33 mouse cellular contexts compared by ENCODE assay signal in genomic region chr4:122981930-122982329, GRCm38 (mm10). TPM values are rescaled to one million over a fixed set of nuclear protein-coding genes. Genes with fewer than 3 reads are reported as not detected.
DNase-seq lines count a peak whose midpoint lies in the region; ATAC-seq lines count a peak whose summit lies in the region.
"Had no signal": no experiment of that assay in that cellular context is flagged by ENCODE, and none has a peak within 500 bp of the region (broad histone marks: within the 10 kb centered on the region; RNA-seq: fewer than 3 reads in every experiment).

No protein-coding gene starts in this region.

- H3K36me3 ChIP-seq in embryonic facial prominence, embryonic 15.5 days: no peaks in the 10 kb centered on the region
- H3K36me3 ChIP-seq in embryonic facial prominence, embryonic 10.5 days (replicated peaks): no peaks in the 10 kb centered on the region
- H3K36me3 ChIP-seq in megakaryocyte, embryonic 14.5 days (replicated peaks; ENCODE audit: low read length): no peaks in the 10 kb centered on the region
- H3K36me3 ChIP-seq in intestine, embryonic 15.5 days: no peaks in the 10 kb centered on the region
- no peaks in the 10 kb centered on the region for H3K36me3 ChIP-seq in stomach, embryonic 16.5 days (ENCODE audit: control insufficient read depth, insufficient read depth, low read length)
- H3K36me3 ChIP-seq in hindbrain, embryonic 10.5 days: no peaks in the 10 kb centered on the region
- H3K36me3 ChIP-seq: heart, embryonic 10.5 days; limb, embryonic 13.5 days; neural tube, embryonic 12.5 days had no signal

- 55% methylated on average over 3 of the region's 3 CpGs for WGBS in embryonic facial prominence, embryonic 15.5 days
- 43% methylated on average over 3 of the region's 3 CpGs for WGBS in embryonic facial prominence, embryonic 10.5 days
- 42% methylated on average over 3 of the region's 3 CpGs for WGBS in intestine, embryonic 15.5 days
- 53% methylated on average over 3 of the region's 3 CpGs for WGBS in stomach, embryonic 16.5 days
- 36% methylated on average over 3 of the region's 3 CpGs for WGBS in hindbrain, embryonic 10.5 days

- no peaks in the 10 kb centered on the region for H3K9me3 ChIP-seq in embryonic facial prominence, embryonic 15.5 days (replicated peaks)
- H3K9me3 ChIP-seq in embryonic facial prominence, embryonic 10.5 days: no peaks in the 10 kb centered on the region
- no peaks in the 10 kb centered on the region for H3K9me3 ChIP-seq in megakaryocyte, embryonic 14.5 days
- no peaks in the 10 kb centered on the region for H3K9me3 ChIP-seq in intestine, embryonic 15.5 days
- H3K9me3 ChIP-seq in stomach, embryonic 16.5 days (replicated peaks; ENCODE audit: control insufficient read depth, low read length): no peaks in the 10 kb centered on the region
- H3K9me3 ChIP-seq in hindbrain, embryonic 10.5 days: no peaks in the 10 kb centered on the region
- H3K9me3 ChIP-seq: heart, embryonic 10.5 days; limb, embryonic 13.5 days; neural tube, embryonic 12.5 days had no signal

- H3K27me3 ChIP-seq in embryonic facial prominence, embryonic 15.5 days: peaks cover 19% of the 10 kb centered on the region
- peaks cover 38% of the 10 kb centered on the region for H3K27me3 ChIP-seq in embryonic facial prominence, embryonic 10.5 days (replicated peaks; ENCODE audit: low read depth, poor library complexity, severe bottlenecking)
- peaks cover 30% of the 10 kb centered on the region for H3K27me3 ChIP-seq in megakaryocyte, embryonic 14.5 days (replicated peaks)
- peaks cover 12% of the 10 kb centered on the region for H3K27me3 ChIP-seq in intestine, embryonic 15.5 days (replicated peaks)
- peaks cover 13% of the 10 kb centered on the region for H3K27me3 ChIP-seq in stomach, embryonic 16.5 days (ENCODE audit: control insufficient read depth, insufficient read depth, low read length)
- H3K27me3 ChIP-seq in hindbrain, embryonic 10.5 days (ENCODE audit: insufficient read depth, poor library complexity, severe bottlenecking): peaks cover 38% of the 10 kb centered on the region
- H3K27me3 ChIP-seq: CH12.LX, Patski had no signal

- peak overlapping the region; percentile 25; the same call in 1 of the 2 replicates for H3K27ac ChIP-seq in embryonic facial prominence, embryonic 15.5 days (replicated peaks)
- H3K27ac ChIP-seq in embryonic facial prominence, embryonic 10.5 days (replicated peaks): no peak overlapping the region
- H3K27ac ChIP-seq in intestine, embryonic 15.5 days: no peak overlapping the region
- H3K27ac ChIP-seq in stomach, embryonic 16.5 days (ENCODE audit: low read length): peak overlapping the region; percentile 57; the same call in 1 of the 2 replicates
- H3K27ac ChIP-seq in hindbrain, embryonic 10.5 days: no peak overlapping the region
- H3K27ac ChIP-seq: heart, embryonic 10.5 days; hindbrain, embryonic 14.5 days; left cerebral cortex, adult 2 months; limb, embryonic 13.5 days; liver, embryonic 14.5 days; neural tube, embryonic 12.5 days had no signal

- no peak overlapping the region for H3K4me3 ChIP-seq in embryonic facial prominence, embryonic 15.5 days (replicated peaks)
- H3K4me3 ChIP-seq in embryonic facial prominence, embryonic 10.5 days: no peak overlapping the region
- peak overlapping the region; percentile 53 for H3K4me3 ChIP-seq in megakaryocyte, embryonic 14.5 days (replicated peaks)
- H3K4me3 ChIP-seq in intestine, embryonic 15.5 days (replicated peaks): no peak overlapping the region
- H3K4me3 ChIP-seq in stomach, embryonic 16.5 days (replicated peaks; ENCODE audit: low read length): no peak overlapping the region
- no peak overlapping the region for H3K4me3 ChIP-seq in hindbrain, embryonic 10.5 days
- H3K4me3 ChIP-seq: heart, embryonic 10.5 days; layer of hippocampus, adult 2 months; left cerebral cortex, adult 2 months; limb, embryonic 13.5 days; neural tube, embryonic 12.5 days had no signal

- no peak overlapping the region for H3K9ac ChIP-seq in embryonic facial prominence, embryonic 15.5 days
- H3K9ac ChIP-seq in intestine, embryonic 15.5 days: no peak overlapping the region
- no peak overlapping the region for H3K9ac ChIP-seq in stomach, embryonic 16.5 days (ENCODE audit: low read length)
- H3K9ac ChIP-seq: hindbrain, embryonic 14.5 days; limb, embryonic 13.5 days; liver, embryonic 14.5 days; lung, embryonic 14.5 days; neural tube, embryonic 12.5 days had no signal

- H3K4me1 ChIP-seq in embryonic facial prominence, embryonic 15.5 days: peaks cover 10% of the 10 kb centered on the region; the same call in 1 of the 2 replicates
- H3K4me1 ChIP-seq in embryonic facial prominence, embryonic 10.5 days: peaks cover 7% of the 10 kb centered on the region
- peaks cover 67% of the 10 kb centered on the region for H3K4me1 ChIP-seq in megakaryocyte, embryonic 14.5 days
- peaks cover 8% of the 10 kb centered on the region; the same call in 1 of the 2 replicates for H3K4me1 ChIP-seq in intestine, embryonic 15.5 days (replicated peaks)
- H3K4me1 ChIP-seq in stomach, embryonic 16.5 days (ENCODE audit: control insufficient read depth, insufficient read depth, low read length): peaks cover 4% of the 10 kb centered on the region; the same call in 1 of the 2 replicates
- H3K4me1 ChIP-seq in hindbrain, embryonic 10.5 days (replicated peaks): peaks cover 24% of the 10 kb centered on the region

- no peak for DNase-seq in embryonic facial prominence, embryonic 10.5 days (ENCODE audit: low spot score)
- no peak for DNase-seq in hindbrain, embryonic 10.5 days (ENCODE audit: low spot score)
- no peak for DNase-seq in T-cell, adult 2 months (ENCODE audit: low spot score)
- DNase-seq: adrenal gland, adult 8-10 months; cerebellum, adult 2 months; cerebellum, postnatal 25 days; gastrocnemius, postnatal 25 days; heart, adult 11 months; heart, postnatal 4 days; kidney, adult 2 months; kidney, postnatal 36 days; lung, embryonic 14.5 days; lung, postnatal 36 days; thymus, adult 2 months; thymus, postnatal 4 days had no signal

- ATAC-seq in embryonic facial prominence, embryonic 15.5 days (ENCODE audit: insufficient number of reproducible peaks, low FRiP score, low TSS enrichment, low read depth): no peak
- ATAC-seq in megakaryocyte, adult 5-6 weeks (ENCODE audit: poor library complexity, severe bottlenecking): no peak
- ATAC-seq in intestine, embryonic 15.5 days: peak; percentile 60
- ATAC-seq in stomach, embryonic 16.5 days (ENCODE audit: insufficient read depth, low FRiP score): no peak
- ATAC-seq: activated CD4-positive, CD25-positive, alpha-beta regulatory T cell, adult 4 months; forebrain, embryonic 14.5 days; midbrain, embryonic 16.5 days; Patski had no signal

- no peak overlapping the region for H3K4me2 ChIP-seq in embryonic facial prominence, embryonic 15.5 days (replicated peaks)
- no peak overlapping the region; the same call in 1 of the 2 replicates for H3K4me2 ChIP-seq in intestine, embryonic 15.5 days (replicated peaks)
- no peak overlapping the region for H3K4me2 ChIP-seq in stomach, embryonic 16.5 days (ENCODE audit: low read depth, low read length)
- H3K4me2 ChIP-seq: hindbrain, embryonic 14.5 days; limb, embryonic 13.5 days; lung, embryonic 14.5 days; neural tube, embryonic 12.5 days had no signal

RNA-seq across cellular contexts. Expression of gene Mycl, which starts 13.5 kb away (rescaled TPM):
- polyA plus RNA-seq in embryonic facial prominence, embryonic 15.5 days (2015; fragmentation: Nextera tagmentation; extraction: Ambion mirVana): 38.9 and 49.5 TPM in 2 replicates
- polyA plus RNA-seq in embryonic facial prominence, embryonic 10.5 days (2016; fragmentation: Nextera tagmentation; extraction: Ambion mirVana): 33.6 and 43.0 TPM in 2 replicates
- not detected in 2 replicates for polyA plus RNA-seq in megakaryocyte, embryonic 14.5 days (2012; ENCODE audit: insufficient read depth, low replicate concordance)
- 2.6 and 4.0 TPM in 2 replicates for total RNA-seq in megakaryocyte, adult 5-6 weeks (2015)
- total RNA-seq in megakaryocyte, adult 5-6 weeks (2017): 0.81 and 3.3 TPM in 2 replicates
- 8.4 and 9.2 TPM in 2 replicates for polyA plus RNA-seq in intestine, embryonic 15.5 days (2015; fragmentation: Nextera tagmentation; extraction: Ambion mirVana)
- polyA plus RNA-seq in stomach, embryonic 16.5 days (2015; fragmentation: Nextera tagmentation; extraction: Ambion mirVana): 13.0 and 13.8 TPM in 2 replicates
- 74.1 and 82.3 TPM in 2 replicates for polyA plus RNA-seq in hindbrain, embryonic 10.5 days (2016; fragmentation: Nextera tagmentation; extraction: Ambion mirVana)
- total RNA-seq: MEL had no signal
- polyA plus RNA-seq: activated CD4-positive, CD25-positive, alpha-beta regulatory T cell, adult 4 months had no signal

RNA-seq across cellular contexts. Expression of gene Mfsd2a, which starts 20.9 kb away (rescaled TPM):
- 10.5 and 11.4 TPM in 2 replicates for polyA plus RNA-seq in embryonic facial prominence, embryonic 15.5 days (2015; fragmentation: Nextera tagmentation; extraction: Ambion mirVana)
- polyA plus RNA-seq in embryonic facial prominence, embryonic 10.5 days (2016; fragmentation: Nextera tagmentation; extraction: Ambion mirVana): 10.1 and 12.9 TPM in 2 replicates
- polyA plus RNA-seq in megakaryocyte, embryonic 14.5 days (2012; ENCODE audit: insufficient read depth, low replicate concordance): 0.12 and 14.4 TPM in 2 replicates
- total RNA-seq in megakaryocyte, adult 5-6 weeks (2015): 0.14 TPM in 1 of 2 replicates, not detected in the other
- 0.15 and 0.16 TPM in 2 replicates for total RNA-seq in megakaryocyte, adult 5-6 weeks (2017)
- polyA plus RNA-seq in intestine, embryonic 15.5 days (2015; fragmentation: Nextera tagmentation; extraction: Ambion mirVana): 2.1 and 2.3 TPM in 2 replicates
- polyA plus RNA-seq in stomach, embryonic 16.5 days (2015; fragmentation: Nextera tagmentation; extraction: Ambion mirVana): 5.8 and 8.4 TPM in 2 replicates
- 26.8 and 28.9 TPM in 2 replicates for polyA plus RNA-seq in hindbrain, embryonic 10.5 days (2016; fragmentation: Nextera tagmentation; extraction: Ambion mirVana)

RNA-seq across cellular contexts. Expression of gene Trit1, which starts 34.5 kb away (rescaled TPM):
- polyA plus RNA-seq in embryonic facial prominence, embryonic 15.5 days (2015; fragmentation: Nextera tagmentation; extraction: Ambion mirVana): 21.6 and 23.4 TPM in 2 replicates
- 19.0 and 21.6 TPM in 2 replicates for polyA plus RNA-seq in embryonic facial prominence, embryonic 10.5 days (2016; fragmentation: Nextera tagmentation; extraction: Ambion mirVana)
- 0.85 and 3.7 TPM in 2 replicates for polyA plus RNA-seq in megakaryocyte, embryonic 14.5 days (2012; ENCODE audit: insufficient read depth, low replicate concordance)
- 10.7 and 16.5 TPM in 2 replicates for total RNA-seq in megakaryocyte, adult 5-6 weeks (2015)
- 21.0 and 22.3 TPM in 2 replicates for total RNA-seq in megakaryocyte, adult 5-6 weeks (2017)
- polyA plus RNA-seq in intestine, embryonic 15.5 days (2015; fragmentation: Nextera tagmentation; extraction: Ambion mirVana): 15.6 and 16.7 TPM in 2 replicates
- 20.1 and 21.2 TPM in 2 replicates for polyA plus RNA-seq in stomach, embryonic 16.5 days (2015; fragmentation: Nextera tagmentation; extraction: Ambion mirVana)
- 22.7 and 25.0 TPM in 2 replicates for polyA plus RNA-seq in hindbrain, embryonic 10.5 days (2016; fragmentation: Nextera tagmentation; extraction: Ambion mirVana)

Comparison
In these comparisons a context has a peak if more than half of its experiments do, and no peak if none do; other contexts are left out.
1. H3K27ac ChIP-seq: peak in embryonic facial prominence, embryonic 15.5 days (single experiment) and stomach, embryonic 16.5 days (single experiment); none in embryonic facial prominence, embryonic 10.5 days (single experiment), intestine, embryonic 15.5 days (single experiment) and hindbrain, embryonic 10.5 days (single experiment).